Comparison of ENCODE assay signal across 8 mouse cellular contexts in genomic region chr2:110229143-110230087, GRCm38 (mm10).
DNase-seq lines count a peak whose midpoint lies in the region; ATAC-seq lines count a peak whose summit lies in the region.

No protein-coding gene starts in this region.

- ATAC-seq in hindbrain, embryonic 16.5 days, result peak; percentile 96
- peak; percentile 43; the same call in 1 of the 2 replicates for ATAC-seq in megakaryocyte, adult 5-6 weeks (ENCODE audit: poor library complexity, severe bottlenecking)

- peak overlapping the region; percentile 38 for H3K4me2 ChIP-seq in hindbrain, embryonic 16.5 days (ENCODE audit: low read length)

- peaks cover 3% of the 10 kb centered on the region for H3K4me1 ChIP-seq in hindbrain, embryonic 16.5 days (ENCODE audit: control insufficient read depth, insufficient read depth, low read depth, low read length)

- DNase-seq in adrenal gland, postnatal 10 days, result peak; percentile 72
- DNase-seq in adrenal gland, adult 18-20 months (ENCODE audit: low spot score in 2 of 2), result no peak
- DNase-seq in cerebellum, adult 8-10 months, result peak; percentile 37
- peak; percentile 36 to 79 for DNase-seq in frontal cortex, postnatal 36 days (ENCODE audit: low spot score in 2 of 2)
- DNase-seq in layer of hippocampus, postnatal 25 days (ENCODE audit: extremely low spot score in 1 of 2, low spot score in 1 of 2), result peak; percentile 25 to 46
- DNase-seq in splenic B cell, adult 2 months (ENCODE audit: low read depth, low spot score), result peak; percentile 2

- 42% methylated on average over 15 of the region's 15 CpGs for WGBS in hindbrain, embryonic 16.5 days

- H3K27me3 ChIP-seq in hindbrain, embryonic 16.5 days (replicated peaks; ENCODE audit: control insufficient read depth, insufficient read depth, low read length), result no peaks in the 10 kb centered on the region
- H3K27me3 ChIP-seq in splenic B cell, adult 2 months (ENCODE audit: control insufficient read depth, insufficient read depth, low read length, poor library complexity, severe bottlenecking), result no peaks in the 10 kb centered on the region

- no peaks in the 10 kb centered on the region for H3K9me3 ChIP-seq in hindbrain, embryonic 16.5 days (ENCODE audit: control insufficient read depth, low read length)

- H3K27ac ChIP-seq in hindbrain, embryonic 16.5 days (ENCODE audit: low read depth, low read length), result no peak overlapping the region

- H3K9ac ChIP-seq in hindbrain, embryonic 16.5 days (ENCODE audit: low read depth, low read length), result no peak overlapping the region

- no peak overlapping the region for H3K4me3 ChIP-seq in hindbrain, embryonic 16.5 days (ENCODE audit: low read length)

- no peaks in the 10 kb centered on the region for H3K36me3 ChIP-seq in hindbrain, embryonic 16.5 days (ENCODE audit: control insufficient read depth, insufficient read depth, low read length)
- no peaks in the 10 kb centered on the region for H3K36me3 ChIP-seq in splenic B cell, adult 2 months (ENCODE audit: control insufficient read depth, insufficient read depth, low read length, poor library complexity, severe bottlenecking)

Comparison
In these comparisons a context has a peak if more than half of its experiments do, and no peak if none do; other contexts are left out.
1. DNase-seq: peak in adrenal gland, postnatal 10 days (single experiment), cerebellum, adult 8-10 months (single experiment), frontal cortex, postnatal 36 days (2 of 2), layer of hippocampus, postnatal 25 days (2 of 2) and splenic B cell, adult 2 months (single experiment); none in adrenal gland, adult 18-20 months (0 of 2).